Mouse (Mus musculus) C2C12 (cell line): ENCODE measurements around the gene Syt7.

Source experiments
- CTCF ChIP-seq: IDR thresholded peaks from one replicate; pipeline ENCODE4 v1.5.1; 2011; ENCODE audit not compliant: control insufficient read depth, insufficient read depth, insufficient read length
- FOSL1 ChIP-seq: IDR thresholded peaks from one replicate; pipeline ENCODE4 v1.8.0; 2011; ENCODE audit warnings: mild to moderate bottlenecking, low read length; ENCODE audit not compliant: poor library complexity, insufficient read depth, severe bottlenecking
- MAX ChIP-seq: IDR thresholded peaks from one replicate; pipeline ENCODE4 v1.6.1; 2011; ENCODE audit warnings: mild to moderate bottlenecking, control low read depth
- MYOD1 ChIP-seq: IDR thresholded peaks from one replicate; pipeline ENCODE4 v1.6.1; 2011; ENCODE audit warnings: low read depth; ENCODE audit not compliant: control insufficient read depth, insufficient read length
- USF1 ChIP-seq: IDR thresholded peaks from one replicate; pipeline ENCODE4 v1.6.1; 2011; ENCODE audit warnings: low read depth, mild to moderate bottlenecking, control low read depth, moderate library complexity

GRCm38 (mm10) chr19:10395174-10395573, 6.3 kb downstream of the Syt7 start:
- peak; percentile 9 for TF ChIP-seq CTCF
- no peak for TF ChIP-seq FOSL1
- no peak for TF ChIP-seq MAX
- TF ChIP-seq MYOD1 = no peak
- TF ChIP-seq USF1 = no peak
